9 mouse cellular contexts compared by ENCODE assay signal in the genomic region with DNA sequence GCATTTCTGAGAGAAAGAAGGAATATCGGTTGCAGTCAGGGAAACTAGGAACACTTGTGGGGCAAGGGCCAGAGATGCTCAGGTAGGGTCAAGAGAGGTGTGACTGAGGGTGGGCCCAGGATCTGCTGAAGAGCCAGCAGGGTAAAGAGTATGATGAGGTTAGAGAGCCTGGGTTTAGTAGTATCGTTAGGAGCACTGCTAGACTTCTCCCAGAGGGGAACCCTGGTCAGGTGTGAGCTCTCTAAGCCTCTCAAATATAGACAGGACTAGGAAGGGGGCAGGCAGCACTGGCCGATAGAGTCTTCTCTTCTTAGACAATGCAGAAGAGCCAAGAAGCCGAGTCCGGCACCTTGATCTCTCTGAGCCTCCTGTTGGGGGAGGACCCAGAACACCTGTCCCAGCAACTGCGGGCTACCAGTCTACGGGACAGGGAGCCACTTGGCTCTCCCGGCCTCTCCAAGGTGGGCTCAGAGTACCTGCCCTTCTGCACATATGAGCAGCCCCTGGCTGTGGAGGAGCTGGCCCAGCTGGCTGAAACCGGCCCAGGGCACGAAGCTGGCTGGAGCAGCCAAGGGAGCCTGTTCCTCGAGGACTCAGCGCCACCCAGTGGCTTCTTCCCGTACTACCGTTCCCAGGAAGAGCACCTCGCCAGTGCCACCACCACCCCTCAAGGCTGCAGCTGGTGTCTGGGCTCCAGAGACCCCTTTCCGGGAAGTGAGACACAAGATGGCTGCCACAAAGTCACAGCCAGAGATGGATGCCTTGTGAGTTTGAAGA. TPM values are rescaled to one million over a fixed set of nuclear protein-coding genes. Genes with fewer than 3 reads are reported as not detected.
A peak's percentile ranks its signal among the peaks of the same experiment; 100 is the strongest.
DNase-seq lines count a peak whose midpoint lies in the region; ATAC-seq and TF ChIP-seq lines count a peak whose summit lies in the region.
"Had no signal": no experiment of that assay in that cellular context is flagged by ENCODE, and none has a peak within 500 bp of the region (broad histone marks: within the 10 kb centered on the region; RNA-seq: fewer than 3 reads in every experiment).

No protein-coding gene starts in this region.

- no peak for TF ChIP-seq POLR2A in CH12.LX (IDR thresholded peaks at IDR 0.05; ENCODE audit: low read depth, low read length)

- intact Hi-C loops in heart, postnatal 36 days (cut with DNase I) = loop anchor here (2.0 kb wide), 1 partner anchor 232 kb away; no protein-coding TSS in a partner anchor

- no peaks in the 10 kb centered on the region for H3K9me3 ChIP-seq in CH12.LX (replicated peaks; ENCODE audit: low read length)
- H3K9me3 ChIP-seq in forebrain, embryonic 10.5 days = no peaks in the 10 kb centered on the region
- no peaks in the 10 kb centered on the region for H3K9me3 ChIP-seq in lung, postnatal 0 days (ENCODE audit: low read length)

- H3K4me3 ChIP-seq in CH12.LX (replicated peaks in 1 of 3; ENCODE audit: low read depth in 2 of 3, low read length in 2 of 3, poor library complexity in 1 of 3) = no peak overlapping the region
- H3K4me3 ChIP-seq in forebrain, embryonic 10.5 days = no peak overlapping the region
- H3K4me3 ChIP-seq in layer of hippocampus, adult 2 months = no peak overlapping the region
- no peak overlapping the region for H3K4me3 ChIP-seq in lung, postnatal 0 days (ENCODE audit: low read depth, low read length)
- H3K4me3 ChIP-seq: erythroblast, embryonic 14.5 days had no signal

- H3K9ac ChIP-seq in CH12.LX (ENCODE audit: insufficient read depth, low read depth) = no peak overlapping the region
- H3K9ac ChIP-seq in lung, postnatal 0 days (replicated peaks; ENCODE audit: low read depth) = no peak overlapping the region

- H3K36me3 ChIP-seq in CH12.LX (replicated peaks in 1 of 2; ENCODE audit: control insufficient read depth in 1 of 2, insufficient read depth in 1 of 2, low read length in 1 of 2) = no peaks in the 10 kb centered on the region
- H3K36me3 ChIP-seq in forebrain, embryonic 10.5 days (replicated peaks) = no peaks in the 10 kb centered on the region
- H3K36me3 ChIP-seq in lung, postnatal 0 days (ENCODE audit: insufficient read depth, low read length) = no peaks in the 10 kb centered on the region

- H3K79me2 ChIP-seq in CH12.LX (replicated peaks; ENCODE audit: control insufficient read depth, extremely low read depth, insufficient read depth, poor library complexity, severe bottlenecking) = no peaks in the 10 kb centered on the region

- H3K27ac ChIP-seq in CH12.LX (ENCODE audit: insufficient read depth, low read depth) = no peak overlapping the region
- peak overlapping the region; percentile 72 for H3K27ac ChIP-seq in forebrain, embryonic 10.5 days
- no peak overlapping the region for H3K27ac ChIP-seq in layer of hippocampus, adult 2 months
- no peak overlapping the region for H3K27ac ChIP-seq in lung, postnatal 0 days (ENCODE audit: low read length)

- peaks cover 72% of the 10 kb centered on the region for H3K27me3 ChIP-seq in CH12.LX (replicated peaks)
- H3K27me3 ChIP-seq in forebrain, embryonic 10.5 days (ENCODE audit: poor library complexity, severe bottlenecking) = peaks cover 63% of the 10 kb centered on the region
- H3K27me3 ChIP-seq in lung, postnatal 0 days (replicated peaks; ENCODE audit: insufficient read depth, low read length) = no peaks in the 10 kb centered on the region

- H3K4me2 ChIP-seq in CH12.LX (ENCODE audit: insufficient read depth, low read depth, poor library complexity, severe bottlenecking) = no peak overlapping the region
- no peak overlapping the region for H3K4me2 ChIP-seq in lung, postnatal 0 days (replicated peaks; ENCODE audit: low read depth, low read length)

- peak; percentile 67 for ATAC-seq in lung, postnatal 0 days

- dilution Hi-C loops in CH12.LX (cut with MboI; ENCODE audit: extremely low pct_ligation_motif_present, extremely low pct_unique_long_range_greater_than_20kb, low sequenced_read_pairs) = no loop called here

- TF ChIP-seq CTCF in CH12.LX (conservative IDR thresholded peaks at IDR 0.05 in 1 of 2, IDR thresholded peaks at IDR 0.05 in 1 of 2; ENCODE audit: low read depth in 2 of 2, low read length in 2 of 2) = peak; percentile 60 to 84
- TF ChIP-seq CTCF in layer of hippocampus, adult 2 months (conservative IDR thresholded peaks at IDR 0.05) = peak; percentile 97; the same call in 1 of the 2 replicates
- TF ChIP-seq CTCF in lung, postnatal 0 days (IDR thresholded peaks at IDR 0.05) = peak; percentile 90

- WGBS in forebrain, embryonic 10.5 days = 31% methylated on average over 16 of the region's 16 CpGs
- WGBS in lung, postnatal 0 days = 32% methylated on average over 16 of the region's 16 CpGs

- peak; percentile 81 for TF ChIP-seq RAD21 in CH12.LX (IDR thresholded peaks at IDR 0.05; ENCODE audit: low read depth, low read length)

- TF ChIP-seq EP300 in CH12.LX (IDR thresholded peaks at IDR 0.05; ENCODE audit: low read length) = no peak
- TF ChIP-seq EP300 in lung, postnatal 0 days (IDR thresholded peaks at IDR 0.05) = no peak

- in situ Hi-C loops in CH12.LX (cut with MboI; ENCODE audit: low pct_ligation_motif_present, low pct_unique_long_range_greater_than_20kb, low sequenced_read_pairs) = no loop called here

- DNase-seq in CH12.LX (ENCODE audit: extremely low read depth) = peak; percentile 56
- DNase-seq in brain, adult 2 months (ENCODE audit: low read depth, low spot score) = peak; percentile 78
- DNase-seq in forebrain, embryonic 10.5 days (ENCODE audit: extremely low spot score, low spot score) = peak; percentile 87
- peak; percentile 46 to 73 for DNase-seq in heart, postnatal 36 days
- peak; percentile 47 to 82 for DNase-seq in layer of hippocampus, adult 2 months (ENCODE audit: low spot score in 2 of 2)
- DNase-seq in lung, postnatal 0 days (ENCODE audit: low spot score) = peak; percentile 80
- DNase-seq in retina, postnatal 7 days (ENCODE audit: low read depth, low spot score) = peak; percentile 65
- DNase-seq in urinary bladder, postnatal 36 days (ENCODE audit: low spot score in 2 of 2) = peak; percentile 67 to 70

- peaks cover 0 to 9% of the 10 kb centered on the region in 2 experiments; a peak in 3 of 4 replicates for H3K4me1 ChIP-seq in CH12.LX (ENCODE audit: control insufficient read depth in 1 of 2, insufficient read depth in 2 of 2)
- H3K4me1 ChIP-seq in forebrain, embryonic 10.5 days = peaks cover 27% of the 10 kb centered on the region
- H3K4me1 ChIP-seq in lung, postnatal 0 days (ENCODE audit: insufficient read depth, low read depth, low read length) = no peaks in the 10 kb centered on the region

TF ChIP-seq in CH12.LX, 34 proteins besides CTCF, POLR2A, EP300 and RAD21:
- TF ChIP-seq SMC3 (IDR thresholded peaks at IDR 0.05; ENCODE audit: low read depth, low read length) (peak; percentile 81), MAFK (IDR thresholded peaks at IDR 0.05; ENCODE audit: insufficient replicate concordance, low read length) (no peak), MAZ (IDR thresholded peaks at IDR 0.05; ENCODE audit: low read depth, low read length) (no peak), ELF1 (IDR thresholded peaks at IDR 0.05; ENCODE audit: low read depth, low read length) (peak; percentile 42; the same call in 1 of the 2 replicates)

RNA-seq across cellular contexts. Expression of a gene that starts 2.5 kb away (rescaled TPM):
- total RNA-seq in CH12.LX (2012; rRNA removed) (not detected in 2 replicates), CH12.LX (2014; rRNA removed) (not detected in 2 replicates)
- not detected in 2 replicates for polyA plus RNA-seq in CH12.LX (2012; ENCODE audit: insufficient read length, low read depth)
- polyA plus RNA-seq in forebrain, embryonic 10.5 days (2016; fragmentation: Nextera tagmentation; extraction: Ambion mirVana) = not detected in 2 replicates
- not detected for total RNA-seq in heart, postnatal 36 days (2021)
- not detected for total RNA-seq in layer of hippocampus, adult 2 months (2021)
- polyA plus RNA-seq in lung, postnatal 0 days (2015; fragmentation: Nextera tagmentation; extraction: Ambion mirVana) = not detected in 2 replicates
- polyA plus RNA-seq: erythroblast, embryonic 14.5 days had no signal

RNA-seq across cellular contexts. Expression of a gene that starts 9.2 kb away (rescaled TPM):
- total RNA-seq in CH12.LX (2012; rRNA removed) = not detected in 2 replicates
- total RNA-seq in CH12.LX (2014; rRNA removed) = not detected in 2 replicates
- not detected in 2 replicates for polyA plus RNA-seq in CH12.LX (2012; ENCODE audit: insufficient read length, low read depth)
- not detected in 2 replicates for polyA plus RNA-seq in forebrain, embryonic 10.5 days (2016; fragmentation: Nextera tagmentation; extraction: Ambion mirVana)
- under 1 TPM in 1 of 2 experiments, not detected in 1; 0.17 TPM for total RNA-seq in heart, postnatal 36 days (2021)
- total RNA-seq in layer of hippocampus, adult 2 months (2021) = not detected
- polyA plus RNA-seq in lung, postnatal 0 days (2015; fragmentation: Nextera tagmentation; extraction: Ambion mirVana) = not detected in 2 replicates

RNA-seq across cellular contexts. Expression of a gene that starts 53.1 kb away (rescaled TPM):
- not detected in 2 replicates for total RNA-seq in CH12.LX (2012; rRNA removed)
- total RNA-seq in CH12.LX (2014; rRNA removed) = not detected in 2 replicates
- polyA plus RNA-seq in CH12.LX (2012; ENCODE audit: insufficient read length, low read depth) = not detected in 2 replicates
- not detected in 2 replicates for polyA plus RNA-seq in forebrain, embryonic 10.5 days (2016; fragmentation: Nextera tagmentation; extraction: Ambion mirVana)
- not detected for total RNA-seq in heart, postnatal 36 days (2021)
- total RNA-seq in layer of hippocampus, adult 2 months (2021) = not detected
- polyA plus RNA-seq in lung, postnatal 0 days (2015; fragmentation: Nextera tagmentation; extraction: Ambion mirVana) = not detected in 2 replicates
- polyA plus RNA-seq: erythroblast, embryonic 14.5 days had no signal
